Mouse (Mus musculus) spleen, adult 2 months (tissue): ENCODE results near the gene Clpb. TPM values are rescaled to one million over a fixed set of nuclear protein-coding genes. Genes with fewer than 3 reads are reported as not detected.
"Not testable (repeated sequence)": the region's sequence is repeated elsewhere in the genome, so short reads cannot be mapped to it uniquely, and the experiment has no call there.

Experiments
- DNase-seq, 2 experiments: peaks; one replicate each; pipeline versions ENCODE4 v3.0.0 to v3.0.0-alpha.2; 2012 to 2021; ENCODE audit warnings: low spot score in 2 of 2, low read depth in 1 of 2
- H3K27ac ChIP-seq: fragments of 200-500 bp; 2 replicates; pipeline ENCODE4 v1.5.1; 2012; ENCODE audit warnings: low read length, inconsistent platforms; ENCODE audit not compliant: insufficient read depth
- H3K27me3 ChIP-seq: fragments of 200-500 bp; 2 replicates; pipeline ENCODE4 v1.6.1; 2012; ENCODE audit warnings: mild to moderate bottlenecking, moderate library complexity, low read length, inconsistent platforms; ENCODE audit not compliant: control insufficient read depth, insufficient read depth
- H3K36me3 ChIP-seq: fragments of 200-500 bp; 2 replicates; pipeline ENCODE4 v1.6.1; 2012; ENCODE audit warnings: mild to moderate bottlenecking, low read length, inconsistent platforms; ENCODE audit not compliant: control insufficient read depth, insufficient read depth
- H3K4me1 ChIP-seq: fragments of 200-500 bp; 2 replicates; pipeline ENCODE4 v1.6.1; 2011; ENCODE audit warnings: inconsistent platforms; ENCODE audit not compliant: control insufficient read depth, insufficient read depth, insufficient read length
- H3K4me3 ChIP-seq: fragments of 200-500 bp; 2 replicates; pipeline ENCODE4 v1.5.1; 2011; ENCODE audit warnings: mild to moderate bottlenecking, inconsistent platforms; ENCODE audit not compliant: insufficient read depth, insufficient read length; ENCODE audit errors: extremely low read depth
- CTCF ChIP-seq: fragments of 200-500 bp; IDR thresholded peaks from 2 replicates; pipeline ENCODE4 v1.5.1; 2011; ENCODE audit warnings: mild to moderate bottlenecking, inconsistent platforms; ENCODE audit not compliant: insufficient read depth, insufficient read length, insufficient replicate concordance; ENCODE audit errors: extremely low read depth
- POLR2A ChIP-seq: fragments of 200-500 bp; IDR thresholded peaks from 2 replicates; pipeline ENCODE4 v1.6.1; 2011; ENCODE audit warnings: low read depth, low read length, inconsistent platforms
- WGBS: fragments of 180-500 bp; shearing (Covaris S2); methylation state at CpG from one replicate; pipeline ENCODE4 v1.1.7; 2018; 5-methylcytosine and 5-hydroxymethylcytosine counted together
- polyA plus RNA-seq: library from polyadenylated mRNA; depleted of rRNA; stranded (reverse); fragments of >200 nt; gene quantifications from 2 replicates; pipeline ENCODE4 v1.2.3, GENCODE M21; 2012

Gene Clpb
- polyA plus RNA-seq, 1 experiment, result 6.5 TPM

GRCm38 (mm10) chr7:101624283-101624682, 39.1 kb upstream of the Clpb start:
- Histone ChIP-seq H3K27me3 (no peaks in the 10 kb centered on the region), H3K36me3 (no peaks in the 10 kb centered on the region), H3K27ac (no peak overlapping the region), H3K4me3 (no peak overlapping the region), H3K4me1 (peaks cover 3% of the 10 kb centered on the region; the same call in 1 of the 2 replicates)
- WGBS, result 50% methylated on average over 6 of the region's 6 CpGs
- TF ChIP-seq POLR2A, result no peak
- TF ChIP-seq CTCF, result no peak
- DNase-seq, result no peak

GRCm38 (mm10) chr7:101627166-101627565, 36.3 kb upstream of the Clpb start:
- H3K4me3 ChIP-seq, H3K27ac ChIP-seq, H3K36me3 ChIP-seq, DNase-seq, H3K27me3 ChIP-seq, H3K4me1 ChIP-seq: not testable (repeated sequence)
- WGBS, result 85% methylated on average over 7 of the region's 7 CpGs

GRCm38 (mm10) chr7:101628481-101628880, 35.0 kb upstream of the Clpb start:
- H3K27ac ChIP-seq, result no peak overlapping the region
- WGBS, result 47% methylated on average over 2 of the region's 2 CpGs
- H3K36me3 ChIP-seq, result no peaks in the 10 kb centered on the region
- TF ChIP-seq CTCF, result no peak
- no peak for TF ChIP-seq POLR2A
- DNase-seq, result no peak
- H3K4me3 ChIP-seq, result no peak overlapping the region
- no peaks in the 10 kb centered on the region for H3K27me3 ChIP-seq
- no peaks in the 10 kb centered on the region for H3K4me1 ChIP-seq

GRCm38 (mm10) chr7:101633629-101634177, 29.7 kb upstream of the Clpb start:
- no peak overlapping the region for H3K4me3 ChIP-seq
- peak overlapping the region; percentile 44; the same call in 1 of the 2 replicates for H3K27ac ChIP-seq
- 92% methylated on average over 8 of the region's 8 CpGs for WGBS
- no peak for DNase-seq
- H3K36me3 ChIP-seq, result no peaks in the 10 kb centered on the region
- H3K27me3 ChIP-seq, result no peaks in the 10 kb centered on the region
- TF ChIP-seq POLR2A (no peak), CTCF (no peak)
- H3K4me1 ChIP-seq, result no peaks in the 10 kb centered on the region

GRCm38 (mm10) chr7:101634513-101634912, 28.9 kb upstream of the Clpb start:
- Histone ChIP-seq H3K27me3 (no peaks in the 10 kb centered on the region), H3K27ac (peak overlapping the region; percentile 44), H3K36me3 (no peaks in the 10 kb centered on the region), H3K4me1 (no peaks in the 10 kb centered on the region), H3K4me3 (no peak overlapping the region)
- TF ChIP-seq POLR2A (no peak), CTCF (no peak)
- peak; percentile 13 to 19 for DNase-seq
- 10% methylated on average over 4 of the region's 4 CpGs for WGBS

- no peaks in the 10 kb centered on the region for H3K36me3 ChIP-seq
- no peak overlapping the region for H3K4me3 ChIP-seq
- no peaks in the 10 kb centered on the region for H3K27me3 ChIP-seq
- DNase-seq, result peak in 1 of 2 experiments; percentile 21
- no peaks in the 10 kb centered on the region for H3K4me1 ChIP-seq
- peak overlapping the region; percentile 60; the same call in 1 of the 2 replicates for H3K27ac ChIP-seq
- no peak for TF ChIP-seq POLR2A
- TF ChIP-seq CTCF, result no peak
- WGBS, result 77% methylated on average over 2 of the region's 2 CpGs
Measured at GRCm38 (mm10) chr7:101636056-101636455, 27.4 kb upstream of the Clpb start.

- 91% methylated on average over 3 of the region's 3 CpGs for whole genome bisulfite sequencing
- DNase-seq, result no peak
- no peaks in the 10 kb centered on the region for H3K4me1 ChIP-seq
- no peaks in the 10 kb centered on the region for H3K27me3 ChIP-seq
- TF ChIP-seq CTCF (no peak), POLR2A (no peak)
- H3K36me3 ChIP-seq, result no peaks in the 10 kb centered on the region
- H3K4me3 ChIP-seq, result no peak overlapping the region
- H3K27ac ChIP-seq, result no peak overlapping the region
Measured at GRCm38 (mm10) chr7:101643879-101644278, 19.6 kb upstream of the Clpb start.
